Mouse (Mus musculus) induced T-regulatory cell, adult 2 months (primary cell): Measurements from ENCODE around the gene Olfr362.
"Not testable (repeated sequence)": the region's sequence is repeated elsewhere in the genome, so short reads cannot be mapped to it uniquely, and the experiment has no call there.

Experiments
- DNase-seq: peaks from one replicate; pipeline ENCODE4 v3.0.0-alpha.2; 2012; ENCODE audit warnings: low read depth

Gene Olfr362

DNA sequence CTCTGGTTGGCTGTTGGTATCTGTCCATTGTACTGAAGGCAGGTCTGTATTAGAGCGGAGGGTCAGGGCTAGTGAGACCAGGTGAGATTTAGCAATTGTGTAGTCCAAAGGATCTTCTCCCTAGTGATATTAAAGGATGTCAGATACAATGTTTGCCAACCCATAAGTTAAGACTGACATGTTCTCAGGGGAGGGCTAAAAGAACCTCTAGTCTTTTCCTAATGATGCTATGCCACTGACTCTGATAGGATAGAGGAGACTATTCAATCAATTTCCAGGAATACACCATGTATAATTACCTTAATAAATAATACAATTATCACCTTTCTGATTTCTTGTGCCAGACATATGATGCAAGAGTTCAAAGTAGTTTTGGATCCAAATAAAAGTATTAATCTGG is at the start of gene Olfr362:
TSS of gene Olfr362 (minus strand) at position 101 of the 400 bp plus-strand sequence.
- no peak for DNase-seq

DNA sequence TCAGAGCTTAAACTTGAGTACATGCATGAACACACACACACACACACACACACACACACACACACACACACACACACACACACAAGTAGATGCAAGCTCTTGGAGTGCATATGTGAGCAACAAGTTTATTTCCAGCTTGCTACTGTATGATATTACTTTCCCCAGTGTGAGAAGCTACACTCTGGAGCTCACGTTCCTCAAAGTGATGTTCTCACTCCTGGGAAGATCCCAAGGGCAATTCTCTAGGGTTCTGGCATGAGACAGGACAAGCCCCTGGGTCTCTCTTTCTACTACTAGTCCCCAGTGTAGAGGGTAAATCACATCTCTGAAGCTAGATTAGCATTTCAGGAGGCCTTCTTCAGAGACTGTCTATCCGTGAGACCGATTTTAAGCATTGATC is 21.3 kb upstream of the Olfr362 start, which contains the start of gene Olfr364-ps1:
TSS of gene Olfr364-ps1 (plus strand) at position 301 of the 400 bp plus-strand sequence.
- DNase-seq, result no peak

DNA sequence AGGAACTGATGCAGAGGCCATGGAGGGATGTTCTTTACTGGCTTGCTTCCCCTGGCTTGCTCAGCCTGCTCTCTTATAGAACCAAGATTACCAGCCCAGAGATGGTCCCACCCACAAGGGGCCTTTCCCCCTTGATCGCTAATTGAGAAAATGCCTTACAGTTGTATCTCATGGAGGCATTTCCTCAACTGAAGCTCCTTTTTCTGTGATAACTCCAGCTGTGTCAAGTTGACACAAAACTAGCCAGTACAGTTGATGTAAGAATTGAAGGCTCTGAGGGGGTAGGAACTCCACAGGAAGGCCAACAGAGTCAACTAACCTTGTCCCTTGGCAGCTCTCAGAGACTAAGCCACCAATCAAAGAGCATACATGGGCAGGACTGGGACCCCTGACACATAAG is 28.5 kb downstream of the Olfr362 start, which contains the start of gene Olfr361:
TSS of gene Olfr361 (minus strand) at position 101 of the 400 bp plus-strand sequence.
- DNase-seq, result not testable (repeated sequence)

DNA sequence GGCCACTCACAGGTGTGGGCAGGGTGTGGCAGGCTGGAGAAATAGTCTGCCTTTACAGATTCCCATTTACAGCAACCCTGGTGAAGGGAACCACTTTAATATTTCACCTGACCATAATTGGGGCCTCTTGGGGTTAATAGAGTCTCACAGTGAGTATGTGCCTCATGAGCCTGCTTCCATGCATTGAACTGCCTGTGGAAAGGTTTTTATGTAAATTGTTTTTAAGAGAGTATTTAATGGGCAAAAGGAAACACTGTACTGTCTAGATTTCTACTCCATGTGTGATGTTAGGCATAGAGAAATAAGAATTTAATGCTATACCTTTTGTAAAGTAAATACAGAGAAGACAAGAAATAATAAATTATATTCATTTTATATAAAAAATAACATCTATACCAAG is 52.3 kb downstream of the Olfr362 start, which contains the start of gene Olfr360:
TSS of gene Olfr360 (plus strand) at position 301 of the 400 bp plus-strand sequence.
- DNase-seq, result no peak
